Mouse (Mus musculus) adipocyte (in vitro differentiated cells): ENCODE measurements around the gene Crtc3.

Experiments used
- DNase-seq: peaks from one replicate; pipeline ENCODE4 v3.0.0-alpha.2; 2016; ENCODE audit warnings: low spot score

Crtc3 gene

GRCm38 (mm10) chr7:80682630-80683029 lies 6.0 kb downstream of the Crtc3 start:
- DNase-seq, result no peak

DNA sequence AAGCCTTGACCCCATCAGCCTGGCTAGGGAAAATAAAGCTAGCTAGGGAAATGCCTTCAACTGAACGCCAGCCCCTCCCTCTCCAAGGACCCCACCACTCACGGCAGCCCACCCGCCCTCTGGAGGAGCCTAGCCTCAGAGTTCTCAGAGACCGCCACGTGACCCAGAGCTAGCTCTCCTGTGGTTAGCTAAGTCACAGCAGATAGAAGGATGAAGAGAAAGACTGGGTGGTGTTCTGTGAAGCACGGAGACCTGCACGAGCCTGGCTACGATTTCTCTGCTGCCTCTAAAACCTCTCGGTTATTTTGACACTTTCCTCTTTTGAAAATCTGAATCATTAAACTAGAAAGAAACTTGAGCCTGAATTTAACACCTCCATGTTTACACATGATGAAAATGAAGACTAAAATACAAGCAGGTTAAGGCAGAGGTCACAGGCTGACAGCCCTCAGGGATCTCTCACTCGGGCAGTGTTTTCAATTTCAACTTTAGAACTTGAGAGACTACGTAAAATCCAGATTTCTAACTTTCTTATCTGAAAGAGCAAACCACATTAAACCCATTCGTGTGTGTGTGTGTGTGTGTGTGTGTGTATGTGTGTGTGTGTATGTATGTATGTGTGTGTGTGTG lies 8.3 kb downstream of the Crtc3 start:
- no peak for DNase-seq

- DNase-seq, result no peak
These were observed 16.4 kb downstream of the Crtc3 start for GRCm38 (mm10) chr7:80672323-80672722.

DNA sequence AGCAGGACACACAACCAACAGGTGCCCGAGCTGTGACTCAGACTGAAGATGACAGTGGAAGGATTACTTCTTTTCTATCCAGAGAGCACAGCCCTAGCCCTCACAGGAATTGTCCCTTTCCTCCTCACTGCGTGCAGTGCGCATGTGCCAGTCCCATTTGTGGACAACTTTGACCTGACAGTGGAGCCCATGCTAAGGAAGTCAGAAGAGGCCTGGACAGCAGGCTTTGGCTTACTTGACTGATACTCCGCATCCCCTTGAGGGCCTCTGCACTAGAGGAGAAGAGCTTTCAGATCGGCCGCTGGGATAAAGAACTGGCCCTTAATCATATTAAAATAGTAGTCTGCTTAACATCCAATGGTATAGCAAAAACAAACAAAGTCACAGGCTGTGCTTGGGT lies 17.8 kb downstream of the Crtc3 start:
- no peak for DNase-seq

- no peak for DNase-seq
These were observed 21.5 kb downstream of the Crtc3 start for GRCm38 (mm10) chr7:80667190-80667589.

DNA sequence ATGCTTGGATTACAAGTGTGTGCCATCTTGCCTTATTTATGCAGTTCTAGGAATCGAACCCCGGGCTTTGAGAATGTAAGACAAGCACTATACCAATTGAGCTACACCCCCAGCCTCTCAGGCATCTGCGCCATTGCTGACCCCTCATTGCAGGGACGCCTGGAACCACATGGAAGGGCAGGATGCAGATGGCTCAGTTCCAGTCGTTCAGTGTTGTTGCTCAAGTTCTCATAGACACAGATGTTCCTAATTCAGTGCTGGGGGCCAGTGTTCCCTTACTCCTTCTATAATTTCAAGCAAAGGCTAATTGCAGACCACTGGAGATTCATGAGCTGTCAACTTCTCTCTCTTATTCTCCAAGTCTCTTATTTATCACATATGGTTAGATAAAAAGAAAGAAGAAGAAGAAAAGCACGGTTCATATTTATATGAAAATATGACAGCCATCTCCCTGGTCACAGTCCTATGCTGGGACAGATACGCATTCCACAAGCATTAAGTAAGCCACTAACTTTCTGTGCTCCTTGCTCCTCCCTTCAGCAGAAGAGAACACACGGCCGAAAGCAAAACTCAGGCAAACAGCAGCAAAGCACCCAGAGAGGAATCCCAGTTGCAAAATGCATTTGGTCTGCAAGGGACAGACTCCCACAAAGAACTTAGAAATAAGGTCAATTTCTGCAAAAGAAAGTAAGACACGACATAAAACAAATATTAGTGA lies 22.3 kb downstream of the Crtc3 start:
- peak; percentile 33 for DNase-seq

GRCm38 (mm10) chr7:80661082-80661481 lies 27.6 kb downstream of the Crtc3 start:
- DNase-seq, result no peak

DNA sequence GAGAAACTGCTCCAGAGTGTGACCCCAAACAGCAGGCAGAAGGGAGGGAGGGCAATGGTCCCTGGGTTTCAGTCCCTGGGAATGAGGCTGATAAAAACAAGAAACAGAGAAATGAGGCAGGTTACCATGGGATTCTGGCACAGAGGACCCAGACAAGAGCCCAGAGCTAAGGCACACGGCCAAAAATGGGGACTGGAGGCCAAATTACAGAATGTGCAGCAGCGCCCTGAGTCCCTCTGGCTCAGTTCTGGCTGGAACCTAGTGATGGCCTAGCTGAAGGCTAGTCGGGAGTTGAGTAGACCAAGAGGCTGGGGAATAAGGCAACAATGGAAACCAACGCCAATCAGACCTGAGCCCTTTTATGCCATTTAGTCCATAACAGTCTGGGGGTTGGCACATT lies 28.1 kb downstream of the Crtc3 start:
- peak; percentile 77 for DNase-seq

DNA sequence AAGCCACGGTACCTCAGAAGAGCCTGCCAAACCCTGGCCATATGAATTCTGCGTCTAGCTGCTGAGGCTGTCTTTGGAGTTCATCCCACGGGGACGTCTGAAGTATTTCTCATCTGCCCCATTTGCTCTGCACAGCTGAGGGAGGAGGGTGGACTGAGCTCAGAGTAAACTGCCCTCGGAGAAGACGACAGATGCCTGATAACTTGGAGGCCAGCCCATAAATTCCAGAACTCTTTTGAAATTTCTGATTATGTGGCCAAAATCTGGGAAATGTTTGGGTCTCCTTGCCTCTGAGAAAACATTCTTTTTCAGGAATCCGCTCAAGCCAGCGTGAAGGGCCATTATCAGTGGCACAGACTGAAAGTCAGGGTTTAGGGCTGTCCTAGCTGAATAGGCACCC lies 30.8 kb downstream of the Crtc3 start:
- peak; percentile 69 for DNase-seq

DNA sequence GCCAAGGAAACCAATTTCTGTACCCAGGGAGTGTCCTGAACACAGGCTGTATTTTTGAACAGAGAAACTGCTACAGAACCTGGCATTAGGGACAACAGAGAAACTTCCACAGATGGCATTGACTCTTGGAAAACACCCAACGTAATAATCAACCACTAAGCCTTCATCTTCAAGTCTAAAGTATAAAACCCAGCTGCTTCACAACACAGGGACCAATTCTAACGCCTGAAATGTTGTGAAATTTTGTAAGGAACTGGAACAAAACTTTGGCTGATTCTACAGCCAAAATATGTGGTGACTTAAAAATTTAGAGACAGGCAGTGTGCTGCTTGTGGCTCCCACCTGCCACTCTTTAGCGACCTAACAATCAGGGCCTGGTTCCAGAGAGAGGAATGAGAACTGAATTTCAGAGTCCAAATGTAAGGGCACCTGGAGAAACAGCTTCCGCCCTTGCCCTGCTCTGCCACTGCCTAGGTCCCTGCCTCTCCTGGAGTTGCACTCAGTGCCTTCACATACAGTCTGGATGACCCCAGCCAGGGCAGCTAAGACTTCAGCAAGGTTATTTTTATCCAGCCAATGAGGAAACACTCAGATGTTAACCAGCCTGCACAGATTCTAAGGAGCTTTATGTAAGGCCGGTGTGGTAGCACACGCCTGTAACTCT lies 33.2 kb downstream of the Crtc3 start:
- DNase-seq, result peak; percentile 61

GRCm38 (mm10) chr7:80654926-80655325 lies 33.8 kb downstream of the Crtc3 start:
- no peak for DNase-seq

- no peak for DNase-seq
These were observed 34.3 kb downstream of the Crtc3 start for GRCm38 (mm10) chr7:80654393-80654792.

DNA sequence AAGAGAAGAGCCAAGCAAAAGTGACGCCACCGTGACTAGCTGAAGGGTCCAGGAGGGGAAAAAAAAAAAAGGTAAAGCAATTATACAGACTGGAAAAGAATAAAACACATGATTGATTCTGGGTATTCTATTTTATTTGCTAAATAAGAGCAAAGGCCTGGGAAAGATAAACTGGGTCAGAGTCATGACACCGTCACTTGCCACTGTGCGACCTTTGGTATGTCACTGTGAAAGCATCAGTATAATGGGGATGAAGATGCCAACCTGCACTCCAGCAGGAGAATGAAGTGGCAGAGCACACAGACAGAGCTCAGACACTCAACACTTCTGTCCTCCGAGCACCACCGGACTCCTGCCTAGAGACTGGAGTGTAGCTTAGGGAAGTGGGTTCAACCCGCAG lies 34.7 kb downstream of the Crtc3 start:
- no peak for DNase-seq

GRCm38 (mm10) chr7:80653077-80653476 lies 35.6 kb downstream of the Crtc3 start:
- DNase-seq, result no peak

GRCm38 (mm10) chr7:80652289-80652688 lies 36.4 kb downstream of the Crtc3 start:
- no peak for DNase-seq

DNA sequence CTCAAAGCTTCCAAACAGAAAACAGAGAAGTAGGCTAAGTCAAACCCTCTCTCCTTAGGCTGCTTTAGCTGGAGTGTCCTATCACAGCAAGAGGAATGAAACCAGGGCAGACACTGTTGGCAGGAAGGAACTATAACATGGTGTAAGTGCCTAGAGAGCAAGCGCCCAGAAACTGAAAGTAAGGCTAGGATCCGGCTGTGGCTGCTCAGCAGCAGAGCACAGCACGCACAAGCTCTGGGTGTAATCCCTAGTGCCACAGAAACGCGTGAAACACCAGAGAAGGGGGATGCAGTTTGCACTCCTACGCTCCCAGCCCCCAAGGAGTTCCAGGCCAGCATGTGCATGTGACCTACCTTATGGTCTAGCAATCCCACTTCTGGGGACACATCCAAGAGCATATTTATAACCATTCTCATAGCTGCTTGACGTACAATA lies 41.2 kb downstream of the Crtc3 start:
- DNase-seq, result peak; percentile 25

DNA sequence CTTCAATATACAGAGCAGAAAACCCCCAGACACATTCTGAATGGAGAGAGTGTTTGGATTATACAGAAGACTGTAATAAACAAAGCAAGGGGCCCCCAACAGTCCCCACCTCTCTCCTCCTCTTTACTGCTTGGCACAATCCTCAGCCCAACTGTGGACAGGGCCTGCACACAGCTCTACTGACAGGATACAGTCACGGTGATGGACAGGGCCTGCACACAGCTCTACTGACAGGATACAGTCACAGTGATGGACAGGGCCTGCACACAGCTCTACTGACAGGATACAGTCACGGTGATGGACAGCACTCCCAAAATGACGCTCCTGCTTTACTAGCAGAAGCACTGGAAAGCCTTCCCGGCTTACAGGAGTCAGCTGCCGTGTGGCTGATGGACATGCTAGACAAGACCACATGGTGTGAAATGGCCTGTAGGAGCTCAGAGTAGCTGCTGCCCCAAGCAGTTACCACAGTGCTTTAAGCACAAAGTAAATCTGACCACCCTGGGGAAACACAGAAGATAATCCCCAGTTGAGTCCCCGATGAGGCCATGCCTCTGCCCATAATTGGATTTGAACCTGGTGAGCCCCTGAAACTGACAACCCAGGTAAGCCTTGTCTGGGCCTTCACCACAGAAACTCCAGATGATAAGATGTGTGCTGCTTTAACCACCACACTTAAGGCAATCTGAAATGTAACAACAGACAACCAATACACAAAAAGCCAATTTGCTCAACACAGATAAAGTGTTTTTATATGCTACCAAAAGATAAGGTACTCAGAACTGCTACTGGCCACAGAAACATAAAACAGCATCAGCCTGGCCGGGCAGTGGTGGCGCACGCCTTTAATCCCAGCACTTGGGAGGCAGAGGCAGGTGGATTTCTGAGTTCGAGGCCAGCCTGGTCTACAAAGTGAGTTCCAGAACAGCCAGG lies 42.3 kb downstream of the Crtc3 start:
- DNase-seq, result no peak

- DNase-seq, result no peak
These were observed 45.6 kb downstream of the Crtc3 start for GRCm38 (mm10) chr7:80642976-80643666.

- no peak for DNase-seq
These were observed 46.1 kb downstream of the Crtc3 start for GRCm38 (mm10) chr7:80642552-80642951.

- DNase-seq, result no peak
These were observed 46.8 kb downstream of the Crtc3 start for GRCm38 (mm10) chr7:80641899-80642298.

GRCm38 (mm10) chr7:80641497-80641896 lies 47.2 kb downstream of the Crtc3 start:
- DNase-seq, result no peak

DNA sequence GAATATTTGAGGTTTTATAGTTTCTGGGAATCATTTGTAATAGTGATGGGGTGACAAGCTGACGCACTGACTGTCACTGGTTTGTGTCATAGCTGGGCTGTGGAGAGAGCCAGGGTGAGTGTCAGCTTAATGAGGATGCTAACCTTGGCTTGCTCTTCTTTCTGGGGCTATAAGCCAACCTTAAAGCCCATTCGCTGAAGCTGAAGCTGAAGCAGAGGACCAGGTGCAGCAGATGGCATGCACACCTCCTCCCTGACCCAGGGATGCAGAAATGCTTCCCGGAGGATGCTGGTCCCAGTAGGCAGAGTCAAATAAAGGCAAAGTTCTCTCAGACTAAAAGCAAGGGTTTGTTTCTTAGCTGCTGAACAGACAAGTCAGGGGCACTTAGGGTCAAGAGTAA lies 48.7 kb downstream of the Crtc3 start:
- DNase-seq, result no peak
